Mouse (Mus musculus) forebrain, embryonic 11.5 days (tissue): ENCODE data around the gene Gm20388. TPM values are rescaled to one million over a fixed set of nuclear protein-coding genes. Genes with fewer than 3 reads are reported as not detected.

Experiments used
- ATAC-seq: fragments of 200-750 bp; cut with Nextera tagmentation; replicated peaks from 2 replicates; pipeline ENCODE4 v1.8.0; 2017; ENCODE audit warnings: moderate TSS enrichment; ENCODE audit not compliant: low FRiP score
- DNase-seq: peaks from one replicate; pipeline ENCODE4 v3.0.0-alpha.2; 2017; ENCODE audit warnings: low spot score
- H3K27ac ChIP-seq: fragments of 300-500 bp; sonication (generic); 2 replicates; pipeline ENCODE4 v1.5.1; 2014; ENCODE audit warnings: low read depth, low read length
- H3K27me3 ChIP-seq: fragments of 300-500 bp; sonication (generic); 2 replicates; pipeline ENCODE4 v1.6.1; 2014; ENCODE audit warnings: mild to moderate bottlenecking, low read length, mixed read lengths; ENCODE audit not compliant: control insufficient read depth, insufficient read depth
- H3K36me3 ChIP-seq: fragments of 300-500 bp; sonication (generic); 2 replicates; pipeline ENCODE4 v1.6.1; 2014; ENCODE audit warnings: mild to moderate bottlenecking, low read length, moderate library complexity, mixed read lengths; ENCODE audit not compliant: control insufficient read depth, insufficient read depth
- H3K4me1 ChIP-seq: fragments of 300-500 bp; sonication (generic); replicated peaks from 2 replicates; pipeline ENCODE4 v1.6.1; 2014; ENCODE audit warnings: low read length, mixed read lengths; ENCODE audit not compliant: control insufficient read depth, insufficient read depth
- H3K4me2 ChIP-seq: fragments of 300-500 bp; sonication (generic); 2 replicates; pipeline ENCODE4 v1.6.1; 2014; ENCODE audit warnings: low read depth, mild to moderate bottlenecking, low read length, moderate library complexity, mixed read lengths; ENCODE audit not compliant: severe bottlenecking
- H3K4me3 ChIP-seq: fragments of 300-500 bp; sonication (generic); 2 replicates; pipeline ENCODE4 v1.5.1; 2014; ENCODE audit warnings: low read depth, low read length
- H3K9ac ChIP-seq: fragments of 300-500 bp; sonication (generic); 2 replicates; pipeline ENCODE4 v1.6.1; 2014; ENCODE audit warnings: low read length
- H3K9me3 ChIP-seq: fragments of 300-500 bp; sonication (generic); 2 replicates; pipeline ENCODE4 v1.6.1; 2016; ENCODE audit warnings: low read length, mixed read lengths; ENCODE audit not compliant: control insufficient read depth
- WGBS: fragments of 180-500 bp; shearing (Covaris S2); extraction: QIAGEN DNeasy Blood & Tissue Kit; methylation state at CpG from one replicate; pipeline ENCODE4 v1.1.7; 2014; 5-methylcytosine and 5-hydroxymethylcytosine counted together
- polyA plus RNA-seq: library from polyadenylated mRNA; unstranded; fragments of >200 nt; fragmentation: Nextera tagmentation; extraction: Ambion mirVana; gene quantifications from 2 replicates; pipeline ENCODE4 v1.2.1, GENCODE M21; 2014

The Gm20388 gene
- polyA plus RNA-seq, 1 experiment from 2014 or later, result not detected

GRCm38 (mm10) chr8:122875186-122875585 lies 2964.5 kb downstream of the Gm20388 start:
- 78% methylated on average over 5 of the region's 5 CpGs for WGBS
- H3K27ac ChIP-seq, result no peak overlapping the region
- H3K4me2 ChIP-seq, result no peak overlapping the region

GRCm38 (mm10) chr8:122878231-122878630 lies 2967.6 kb downstream of the Gm20388 start:
- ATAC-seq (no peak), DNase-seq (no peak)
- Histone ChIP-seq H3K27me3 (no peaks in the 10 kb centered on the region), H3K9ac (no peak overlapping the region), H3K4me3 (no peak overlapping the region), H3K27ac (no peak overlapping the region), H3K9me3 (no peaks in the 10 kb centered on the region), H3K4me2 (no peak overlapping the region), H3K36me3 (no peaks in the 10 kb centered on the region), H3K4me1 (no peaks in the 10 kb centered on the region)
- WGBS, result 90% methylated on average over 3 of the region's 3 CpGs

More at GRCm38 (mm10) chr8:122875186-122875585, 2964.5 kb downstream of the Gm20388 start:
- ATAC-seq, result no peak
- H3K27me3 ChIP-seq, result peaks cover 3% of the 10 kb centered on the region; the same call in 1 of the 2 replicates
- H3K4me3 ChIP-seq, result no peak overlapping the region
- H3K9me3 ChIP-seq, result no peaks in the 10 kb centered on the region
- H3K36me3 ChIP-seq, result no peaks in the 10 kb centered on the region
- H3K4me1 ChIP-seq, result no peaks in the 10 kb centered on the region; the same call in 1 of the 2 replicates
- DNase-seq, result no peak
- H3K9ac ChIP-seq, result no peak overlapping the region

DNA sequence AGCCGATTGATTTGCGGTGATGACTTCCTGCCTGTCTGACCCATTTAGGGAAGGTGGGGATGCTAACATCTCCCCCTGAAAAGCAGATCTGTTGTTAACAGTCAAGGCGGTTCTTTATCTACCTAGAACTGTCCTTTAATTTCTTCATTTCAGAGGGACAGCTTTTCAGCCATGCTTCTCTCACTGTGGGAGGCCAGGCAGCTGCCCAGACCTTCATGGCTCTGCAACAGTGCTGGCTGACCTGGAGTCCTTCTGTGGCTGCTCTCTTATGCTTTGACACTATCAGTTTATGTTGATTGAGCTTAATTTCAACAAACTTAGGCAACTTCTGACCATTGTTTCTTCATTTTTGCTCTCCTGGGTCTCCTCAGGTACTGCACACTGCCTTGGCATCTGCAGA lies 2969.7 kb downstream of the Gm20388 start:
- Histone ChIP-seq H3K36me3 (peaks cover 4% of the 10 kb centered on the region), H3K27me3 (no peaks in the 10 kb centered on the region), H3K4me3 (no peak overlapping the region), H3K27ac (no peak overlapping the region), H3K4me2 (no peak overlapping the region), H3K9me3 (no peaks in the 10 kb centered on the region), H3K4me1 (no peaks in the 10 kb centered on the region), H3K9ac (no peak overlapping the region)
- ATAC-seq, result no peak
- 64% methylated on average over 3 of the region's 3 CpGs for WGBS
- no peak for DNase-seq

DNA sequence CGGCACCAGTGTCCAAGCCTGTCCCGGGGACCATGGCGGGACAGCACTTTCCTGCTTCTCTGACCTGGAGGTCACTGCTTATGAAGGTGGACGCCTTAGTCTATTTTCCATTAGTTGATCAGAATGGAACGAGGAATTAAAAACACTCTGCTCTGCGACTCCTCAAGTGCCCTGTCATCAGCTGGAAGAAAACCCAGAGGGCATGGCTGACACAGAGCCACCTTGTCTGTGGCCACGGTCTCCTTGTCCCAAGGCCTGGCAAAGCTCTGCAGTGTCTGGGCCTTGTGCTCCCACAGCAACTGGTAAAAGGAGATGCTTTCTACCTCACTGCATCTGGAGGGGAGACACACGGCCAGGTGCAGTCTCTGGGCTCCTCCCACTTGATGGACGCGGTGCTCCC lies 2973.0 kb downstream of the Gm20388 start:
- 88% methylated on average over 10 of the region's 10 CpGs for WGBS
- H3K36me3 ChIP-seq, result peaks cover 17% of the 10 kb centered on the region
- H3K27ac ChIP-seq, result no peak overlapping the region

DNA sequence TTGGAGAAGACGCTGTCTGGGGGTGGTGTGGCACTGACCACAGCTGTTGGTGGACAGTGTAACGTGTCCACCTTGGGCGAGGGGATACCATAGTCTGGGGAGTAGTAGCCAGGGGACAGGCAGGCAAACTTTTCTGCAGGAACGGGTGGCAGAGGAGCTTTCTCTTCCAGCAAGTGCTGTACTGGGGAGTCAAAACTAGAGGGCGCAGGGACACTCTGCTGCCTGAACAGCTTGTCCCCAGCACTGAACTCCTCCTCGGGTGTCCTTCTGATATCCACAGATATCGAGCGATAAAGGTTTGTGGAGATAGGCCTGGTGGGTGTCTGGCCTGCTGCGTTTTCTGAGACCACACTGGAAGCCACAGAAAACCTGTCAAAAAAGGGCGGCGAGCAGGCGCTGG lies 2980.8 kb downstream of the Gm20388 start:
- H3K36me3 ChIP-seq, result peaks cover 24% of the 10 kb centered on the region; the same call in 1 of the 2 replicates
- no peak for ATAC-seq

More for the DNA sequence above, 2973.0 kb downstream of the Gm20388 start:
- DNase-seq, result no peak
- Histone ChIP-seq H3K27me3 (no peaks in the 10 kb centered on the region), H3K4me1 (no peaks in the 10 kb centered on the region), H3K9ac (no peak overlapping the region), H3K4me3 (no peak overlapping the region), H3K4me2 (no peak overlapping the region), H3K9me3 (no peaks in the 10 kb centered on the region)
- no peak for ATAC-seq

GRCm38 (mm10) chr8:122893451-122893850 lies 2982.8 kb downstream of the Gm20388 start:
- Histone ChIP-seq H3K4me2 (no peak overlapping the region), H3K36me3 (peaks cover 17% of the 10 kb centered on the region; the same call in 1 of the 2 replicates), H3K27me3 (no peaks in the 10 kb centered on the region), H3K4me1 (no peaks in the 10 kb centered on the region), H3K9ac (no peak overlapping the region), H3K27ac (no peak overlapping the region), H3K9me3 (no peaks in the 10 kb centered on the region), H3K4me3 (no peak overlapping the region)
- ATAC-seq, result no peak
- WGBS, result 92% methylated on average over 12 of the region's 12 CpGs
- no peak for DNase-seq

More for the DNA sequence above, 2980.8 kb downstream of the Gm20388 start:
- no peak overlapping the region for H3K27ac ChIP-seq
- H3K4me1 ChIP-seq, result no peaks in the 10 kb centered on the region
- no peak overlapping the region for H3K4me3 ChIP-seq
- DNase-seq, result no peak
- H3K4me2 ChIP-seq, result no peak overlapping the region
- no peak overlapping the region for H3K9ac ChIP-seq
- no peaks in the 10 kb centered on the region for H3K27me3 ChIP-seq
- no peaks in the 10 kb centered on the region for H3K9me3 ChIP-seq
- WGBS, result 88% methylated on average over 12 of the region's 12 CpGs

GRCm38 (mm10) chr8:122896317-122896716 lies 2985.7 kb downstream of the Gm20388 start:
- no peaks in the 10 kb centered on the region for H3K27me3 ChIP-seq
- 96% methylated on average over 11 of the region's 11 CpGs for WGBS
- H3K36me3 ChIP-seq, result peaks cover 20% of the 10 kb centered on the region; the same call in 1 of the 2 replicates

DNA sequence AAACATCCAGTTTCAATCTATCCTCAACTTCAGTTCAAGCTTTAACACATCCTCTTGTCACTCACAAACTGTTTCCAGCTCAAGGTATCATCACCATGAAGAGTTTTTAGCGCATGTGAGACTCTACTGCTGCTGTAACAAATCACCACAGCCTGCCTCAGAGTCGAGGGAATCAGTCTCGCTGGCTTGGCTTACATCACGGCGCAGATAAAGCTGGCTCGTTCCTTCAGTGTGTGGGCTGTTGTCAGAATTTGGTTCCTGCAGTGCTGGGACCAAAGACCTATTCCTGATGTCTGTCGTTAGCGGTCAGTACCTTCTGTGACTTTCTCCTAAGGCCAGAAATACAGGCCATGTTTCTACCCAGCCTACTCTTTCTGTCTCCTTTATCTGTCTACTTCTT lies 2986.6 kb downstream of the Gm20388 start:
- ATAC-seq, result no peak
- 93% methylated on average over 8 of the region's 8 CpGs for WGBS
- peaks cover 17% of the 10 kb centered on the region; the same call in 1 of the 2 replicates for H3K36me3 ChIP-seq
- H3K4me3 ChIP-seq, result no peak overlapping the region
- H3K27ac ChIP-seq, result no peak overlapping the region
- no peak overlapping the region for H3K4me2 ChIP-seq
- no peak for DNase-seq
- H3K9me3 ChIP-seq, result no peaks in the 10 kb centered on the region
- H3K4me1 ChIP-seq, result no peaks in the 10 kb centered on the region
- no peaks in the 10 kb centered on the region for H3K27me3 ChIP-seq
- no peak overlapping the region for H3K9ac ChIP-seq

More at GRCm38 (mm10) chr8:122896317-122896716, 2985.7 kb downstream of the Gm20388 start:
- Histone ChIP-seq H3K9ac (no peak overlapping the region), H3K4me1 (no peaks in the 10 kb centered on the region), H3K4me2 (no peak overlapping the region), H3K9me3 (no peaks in the 10 kb centered on the region), H3K4me3 (no peak overlapping the region), H3K27ac (no peak overlapping the region)
- ATAC-seq (no peak), DNase-seq (no peak)

GRCm38 (mm10) chr8:122898018-122898417 lies 2987.4 kb downstream of the Gm20388 start:
- Histone ChIP-seq H3K9me3 (no peaks in the 10 kb centered on the region), H3K4me3 (no peak overlapping the region), H3K4me2 (no peak overlapping the region), H3K36me3 (peaks cover 17% of the 10 kb centered on the region; the same call in 1 of the 2 replicates), H3K27me3 (no peaks in the 10 kb centered on the region), H3K4me1 (no peaks in the 10 kb centered on the region), H3K9ac (no peak overlapping the region), H3K27ac (no peak overlapping the region)
- DNase-seq (no peak), ATAC-seq (no peak)
- 85% methylated on average over 4 of the region's 4 CpGs for WGBS
